Mouse (Mus musculus) E14TG2a.4 (cell line): ENCODE results near the gene Rab3d.

Experiments used
- CTCF ChIP-seq: conservative IDR thresholded peaks from 2 replicates; pipeline ENCODE4 v1.5.1; 2014; ENCODE audit warnings: low read length
- POU5F1 ChIP-seq: IDR thresholded peaks from 2 replicates; pipeline ENCODE4 v1.6.1; 2014; ENCODE audit warnings: low read length, borderline replicate concordance

DNA sequence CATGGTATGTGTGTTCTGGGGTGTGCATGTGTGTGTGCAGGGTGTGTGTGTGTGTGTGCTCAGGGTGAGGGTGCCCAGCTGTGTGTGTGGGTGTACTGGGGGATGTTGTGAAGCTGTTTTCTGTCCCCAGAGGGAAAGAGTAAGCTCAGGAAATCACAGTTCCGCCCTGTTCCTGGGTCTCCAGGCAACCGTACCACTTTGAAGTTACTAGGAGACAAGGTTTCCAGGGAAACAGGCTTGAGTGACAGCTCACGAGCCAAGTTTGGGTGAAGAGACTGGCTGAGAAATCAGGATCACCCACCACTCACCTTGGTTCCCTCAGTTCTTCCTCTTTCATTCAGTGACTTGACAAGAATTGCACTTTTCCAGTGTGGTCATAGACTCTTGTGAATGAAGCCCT lies 35.6 kb upstream of the Rab3d start:
- TF ChIP-seq CTCF (no peak), POU5F1 (no peak)
